Comparison of ENCODE assay signal across 13 mouse cellular contexts in genomic region chr11:82987621-82988020, GRCm38 (mm10).
"Had no signal": no experiment of that assay in that cellular context is flagged by ENCODE, and none has a peak within 500 bp of the region (broad histone marks: within the 10 kb centered on the region; RNA-seq: fewer than 3 reads in every experiment).

No protein-coding gene starts in this region.

- DNase-seq: gastrocnemius, postnatal 14 days; gastrocnemius, postnatal 36 days; heart, adult 11 months; heart, adult 2 months; heart, postnatal 14 days; heart, postnatal 36 days; kidney, adult 18-20 months; kidney, adult 8-10 months; kidney, postnatal 10 days; kidney, postnatal 25 days; kidney, postnatal 4 days; liver; liver, embryonic 13.5 days had no signal
